Mouse (Mus musculus) Patski (cell line): ENCODE measurements around the gene Urod. TPM values are rescaled to one million over a fixed set of nuclear protein-coding genes. Genes with fewer than 3 reads are reported as not detected.
A peak's percentile ranks its signal among the peaks of the same experiment; 100 is the strongest.

Source experiments
- ATAC-seq: fragments of 100-300 bp; one replicate; pipeline ENCODE4 v1.8.0; 2021
- CTCF ChIA-PET: fragments of 350-600 bp; sonication (Branson Sonifier 250); formaldehyde crosslinking; loops from one replicate; lab custom pipeline; 2022; ENCODE audit warnings: inconsistent platforms; lab: Charles Lee
- POLR2A ChIA-PET: fragments of 350-600 bp; sonication (Branson Sonifier 250); formaldehyde crosslinking; loops from one replicate; lab custom pipeline; 2022; ENCODE audit warnings: antibody characterized with exemption, inconsistent platforms; lab: Charles Lee
- DNase-seq: peaks from one replicate; pipeline ENCODE4 v3.0.0-alpha.2; 2011; ENCODE audit warnings: low read depth, low spot score
- H3K27me3 ChIP-seq: fragments of 371-371 bp; one replicate; pipeline ENCODE4 v1.5.1; 2021
- CTCF ChIP-seq: fragments of 100-300 bp; IDR thresholded peaks from one replicate; pipeline ENCODE4 v1.5.1; 2021
- in situ Hi-C: fragments of 300-500 bp; cut with MboI; formaldehyde crosslinking; loops from 3 replicates; pipeline ENCODE4 v1.11.1; 2018; ENCODE audit warnings: low pct_unique_long_range_greater_than_20kb, mixed read lengths
- polyA plus RNA-seq: library from polyadenylated mRNA; unstranded; gene quantifications from one replicate; pipeline ENCODE4 v1.2.3, GENCODE M21; 2021

Urod gene
- polyA plus RNA-seq: 62.3 TPM

DNA sequence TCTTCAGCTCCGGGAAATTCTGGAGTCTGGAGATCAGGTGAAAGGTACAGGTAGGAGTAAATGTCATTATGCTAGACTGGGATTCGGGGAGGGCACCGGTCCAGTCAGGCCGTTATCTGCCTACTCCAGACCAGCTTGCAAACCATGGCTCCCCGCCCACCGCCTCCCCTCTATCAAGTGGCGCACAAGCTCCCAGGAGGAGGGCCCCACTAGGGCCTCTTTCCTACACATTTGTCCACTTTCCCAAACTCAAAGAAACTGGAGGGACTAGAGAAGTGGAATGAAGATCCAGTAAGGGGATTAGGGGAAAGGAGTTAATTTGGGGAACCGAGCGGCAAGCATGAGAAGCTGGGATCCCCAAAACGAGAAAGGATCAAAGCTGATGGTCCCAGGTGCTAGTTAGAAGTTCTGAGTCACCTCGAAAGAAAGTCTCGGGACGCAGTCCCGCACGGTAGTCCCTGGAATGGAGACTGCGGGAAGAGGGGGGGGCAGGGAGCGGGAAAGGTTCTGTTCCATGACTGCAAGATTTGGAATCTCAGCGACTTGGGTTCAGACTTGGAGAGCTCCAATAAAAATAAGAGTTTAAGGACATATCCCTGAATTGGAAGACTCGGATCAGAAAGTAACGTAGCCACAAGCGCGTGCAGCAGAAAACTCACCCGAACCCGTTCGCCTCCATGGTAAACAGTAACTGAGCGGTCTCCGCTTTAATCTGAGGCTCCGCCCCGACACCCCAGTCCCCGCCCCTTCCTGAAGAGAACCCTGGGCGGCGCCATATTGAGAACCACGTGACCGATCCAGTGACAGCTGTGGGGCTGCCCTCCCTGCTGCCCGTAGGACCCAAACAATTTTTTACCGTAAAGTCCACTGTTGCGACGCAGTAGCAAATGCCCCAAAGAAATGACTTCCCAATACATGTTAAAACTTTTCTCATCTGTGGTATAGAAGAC is at the start of gene Urod:
Gene Urod (minus strand): TSS at position 742 of the 950 bp plus-strand sequence.
- in situ Hi-C loops: loop anchor here (5.0 kb wide), 2 partner anchors 172 to 277 kb away; partner anchors contain the start of gene Hpdl
- ChIA-PET CTCF (interaction anchor here (0.9 to 3.7 kb wide), 2 partner anchors 146 to 147 kb away, joined by 4 to 23 read pairs; no protein-coding TSS in a partner anchor), POLR2A (no interaction called here)
- no peaks in the 10 kb centered on the region for H3K27me3 ChIP-seq
- peak; percentile 72 for ATAC-seq
- peak; percentile 55 for DNase-seq
- no peak for TF ChIP-seq CTCF

DNA sequence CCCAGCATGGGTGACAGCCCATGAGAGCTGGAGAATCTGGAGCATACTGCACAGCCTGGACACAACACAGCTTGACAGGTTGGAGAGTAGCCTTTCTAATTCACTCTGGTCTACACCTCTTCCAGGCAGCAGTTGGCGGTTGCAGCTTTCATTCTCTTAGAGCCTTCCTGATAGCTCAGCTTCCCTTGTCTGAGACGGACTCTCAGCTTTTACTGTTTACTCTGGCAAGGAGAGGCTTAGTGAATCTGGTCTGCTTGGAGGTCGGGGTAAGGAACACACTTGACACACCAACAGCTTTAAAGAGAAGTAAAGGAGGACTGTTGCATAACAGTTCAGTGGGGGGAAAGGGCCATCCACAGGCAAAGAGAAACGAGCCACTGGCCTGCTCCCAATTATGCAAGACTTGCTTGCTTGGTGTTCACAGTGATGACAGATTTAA is 47.1 kb upstream of the Urod start:
- TF ChIP-seq CTCF: no peak
- in situ Hi-C loops: no loop called here
- ChIA-PET POLR2A (no interaction called here), CTCF (interaction anchor here (1.3 kb wide), 2 partner anchors 13 to 98 kb away, joined by 3 to 4 read pairs; no protein-coding TSS in a partner anchor)
- H3K27me3 ChIP-seq: no peaks in the 10 kb centered on the region
- no peak for DNase-seq
- ATAC-seq: no peak

DNA sequence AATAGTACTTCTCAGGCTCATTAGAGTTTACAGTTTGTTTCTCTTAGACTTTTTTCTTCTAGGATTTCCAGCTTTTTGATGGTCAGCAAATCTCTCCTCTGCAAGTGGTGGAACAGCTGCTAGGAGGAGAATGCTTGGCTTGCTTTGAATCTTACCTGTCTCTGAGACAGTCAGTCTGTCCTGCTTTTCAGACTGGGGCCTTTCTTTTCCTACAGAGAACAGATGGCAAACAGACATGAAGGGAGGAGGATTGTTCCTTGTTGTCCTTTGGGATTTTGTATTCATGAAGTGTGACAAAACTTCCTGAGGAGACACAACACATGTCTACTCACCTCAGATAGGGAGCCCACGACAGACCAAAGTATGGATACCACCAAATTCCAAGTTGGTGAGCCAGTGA is 46.6 kb upstream of the Urod start:
- DNase-seq (no peak), ATAC-seq (no peak)
- TF ChIP-seq CTCF: no peak
- ChIA-PET POLR2A (interaction anchor here (1.2 kb wide), 1 partner anchor 79 kb away, joined by 3 read pairs; no protein-coding TSS in a partner anchor), CTCF (interaction anchor here (1.3 kb wide), 2 partner anchors 13 to 98 kb away, joined by 3 to 4 read pairs; no protein-coding TSS in a partner anchor)
- in situ Hi-C loops: no loop called here
- H3K27me3 ChIP-seq: no peaks in the 10 kb centered on the region

- ChIA-PET CTCF (interaction anchor here (0.7 to 1.3 kb wide), 4 partner anchors 12 to 99 kb away, joined by 3 to 4 read pairs (median 4); no protein-coding TSS in a partner anchor), POLR2A (interaction anchor here (0.6 to 1.2 kb wide), 2 partner anchors 53 to 79 kb away, joined by 3 read pairs; no protein-coding TSS in a partner anchor)
- no peaks in the 10 kb centered on the region for H3K27me3 ChIP-seq
- TF ChIP-seq CTCF: no peak
- in situ Hi-C loops: no loop called here
- DNase-seq: no peak
- ATAC-seq: no peak
Measured at GRCm38 (mm10) chr4:117039925-117040687, 45.9 kb upstream of the Urod start.

- ATAC-seq: no peak
- no peaks in the 10 kb centered on the region for H3K27me3 ChIP-seq
- no peak for DNase-seq
- in situ Hi-C loops: no loop called here
- no peak for TF ChIP-seq CTCF
- ChIA-PET POLR2A (no interaction called here), CTCF (no interaction called here)
Measured at GRCm38 (mm10) chr4:117031105-117031504, 36.9 kb upstream of the Urod start.

GRCm38 (mm10) chr4:117023469-117023868 is 29.3 kb upstream of the Urod start:
- in situ Hi-C loops: no loop called here
- no peak for TF ChIP-seq CTCF
- ChIA-PET POLR2A (no interaction called here), CTCF (no interaction called here)
- no peak for ATAC-seq
- no peaks in the 10 kb centered on the region for H3K27me3 ChIP-seq
- no peak for DNase-seq

DNA sequence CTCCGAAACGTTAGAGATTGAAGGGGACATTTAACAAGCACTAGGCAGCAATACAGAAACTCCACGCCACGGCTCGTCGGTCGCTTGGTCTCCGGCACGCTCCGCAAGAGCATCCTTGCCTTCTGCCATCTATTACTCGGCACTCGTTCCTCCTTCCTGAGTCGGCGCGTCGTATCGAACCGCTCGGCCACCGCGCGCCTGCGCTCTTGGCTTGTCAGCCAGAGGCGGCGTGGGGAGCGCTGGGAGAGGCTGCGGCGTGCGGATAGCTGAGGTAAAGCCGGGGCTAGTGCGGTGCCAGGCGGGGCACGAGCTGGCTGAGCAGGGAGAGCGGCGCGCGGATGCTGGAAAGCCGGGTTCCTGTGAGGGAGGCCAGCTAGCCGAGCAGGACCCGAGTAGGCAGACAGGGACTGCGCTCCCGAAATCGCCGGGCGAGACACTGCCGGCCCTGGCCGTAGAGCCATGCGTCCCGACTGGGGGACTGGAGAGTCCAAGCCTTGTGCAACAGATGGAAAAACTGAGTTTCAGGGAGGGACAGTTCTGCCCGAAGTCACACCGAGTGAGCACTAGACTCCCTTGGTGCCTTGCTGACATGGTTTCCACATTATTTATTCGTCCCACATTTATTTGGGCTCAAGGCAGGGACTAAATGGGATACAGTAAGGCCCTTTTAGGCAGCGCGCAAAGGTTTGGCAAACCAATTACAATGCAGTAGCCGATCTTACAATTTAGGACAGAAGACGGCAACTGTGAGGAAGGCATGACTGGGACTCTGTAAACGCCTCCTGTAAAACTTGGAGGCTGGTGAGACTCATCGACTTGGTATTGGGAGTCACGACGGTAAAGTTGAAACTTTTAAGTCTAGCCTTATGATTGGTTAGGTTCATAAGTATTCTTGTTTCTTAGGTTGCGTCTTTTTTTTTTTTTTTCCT is 25.3 kb upstream of the Urod start, which contains the start of gene Eif2b3:
Gene Eif2b3 (plus strand): TSS at position 197 of the 929 bp plus-strand sequence.
- ChIA-PET POLR2A (no interaction called here), CTCF (no interaction called here)
- no peak for TF ChIP-seq CTCF
- in situ Hi-C loops: no loop called here
- no peaks in the 10 kb centered on the region for H3K27me3 ChIP-seq
- peak; percentile 61 for DNase-seq
- peak; percentile 77 for ATAC-seq

DNA sequence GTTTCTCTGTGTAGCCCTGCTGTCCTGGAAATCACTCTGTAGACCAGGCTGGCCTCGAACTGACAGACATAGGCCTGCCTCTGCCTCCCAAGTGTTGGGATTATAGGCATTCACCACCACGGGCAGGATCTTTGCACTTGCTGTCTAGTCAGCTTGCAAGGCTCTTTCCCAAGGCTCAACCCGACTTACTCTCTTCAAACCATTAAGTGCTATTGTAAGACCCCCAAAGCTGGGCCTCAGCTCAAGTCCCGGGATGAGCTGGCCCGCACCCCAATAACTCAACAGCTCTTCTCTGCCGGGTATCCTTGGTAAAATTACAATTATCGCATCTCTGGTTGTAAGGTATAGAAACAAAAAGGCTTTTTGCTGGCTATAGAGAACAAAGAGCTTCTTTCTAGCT is 24.1 kb upstream of the Urod start:
- in situ Hi-C loops: no loop called here
- no peak for TF ChIP-seq CTCF
- ChIA-PET CTCF (no interaction called here), POLR2A (no interaction called here)
- no peak for DNase-seq
- no peak for ATAC-seq
- H3K27me3 ChIP-seq: no peaks in the 10 kb centered on the region

DNA sequence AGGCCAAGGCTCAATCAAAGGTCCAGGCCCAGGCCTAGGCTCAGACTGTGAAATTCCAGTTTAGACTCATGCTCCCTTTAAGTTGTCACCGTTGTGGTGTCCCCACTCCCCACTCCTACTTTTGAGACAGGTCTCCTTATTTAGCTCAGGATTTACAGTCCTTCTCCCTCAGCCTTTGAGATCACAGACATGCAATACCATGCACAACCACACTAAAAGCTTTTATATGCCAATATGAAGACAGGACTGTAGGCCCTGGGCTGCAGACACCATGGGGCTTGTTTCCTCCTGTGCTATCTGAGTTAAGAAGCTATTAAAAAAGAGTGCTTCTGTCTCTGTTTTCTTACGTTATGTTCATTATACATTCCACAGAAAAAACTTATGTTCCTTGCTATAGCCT is 23.5 kb upstream of the Urod start:
- ChIA-PET CTCF (no interaction called here), POLR2A (no interaction called here)
- TF ChIP-seq CTCF: peak; percentile 21
- ATAC-seq (no peak), DNase-seq (no peak)
- H3K27me3 ChIP-seq: no peaks in the 10 kb centered on the region
- in situ Hi-C loops: no loop called here
